Mouse (Mus musculus) limb, embryonic 13.5 days (tissue): Measurements from ENCODE around the gene Tssk1. TPM values are rescaled to one million over a fixed set of nuclear protein-coding genes. Genes with fewer than 3 reads are reported as not detected.

Source experiments
- ATAC-seq: fragments of 200-750 bp; cut with Nextera tagmentation; 2 replicates; pipeline ENCODE4 v1.8.0; 2017; ENCODE audit warnings: low read depth, moderate number of reproducible peaks, moderate TSS enrichment; ENCODE audit not compliant: low FRiP score
- H3K27ac ChIP-seq: fragments of 300-500 bp; sonication (generic); 2 replicates; pipeline ENCODE4 v1.5.1; 2015; ENCODE audit warnings: inconsistent platforms, mild to moderate bottlenecking, moderate library complexity
- H3K27me3 ChIP-seq: fragments of 300-500 bp; sonication (generic); 2 replicates; pipeline ENCODE4 v1.6.1; 2015; ENCODE audit warnings: mild to moderate bottlenecking, inconsistent platforms
- H3K36me3 ChIP-seq: fragments of 300-500 bp; sonication (generic); 2 replicates; pipeline ENCODE4 v1.6.1; 2015; ENCODE audit warnings: inconsistent platforms, mild to moderate bottlenecking, moderate library complexity
- H3K4me1 ChIP-seq: fragments of 300-500 bp; sonication (generic); 2 replicates; pipeline ENCODE4 v1.6.1; 2015; ENCODE audit warnings: inconsistent platforms
- H3K4me2 ChIP-seq: fragments of 300-500 bp; sonication (generic); replicated peaks from 2 replicates; pipeline ENCODE4 v1.6.1; 2015; ENCODE audit warnings: inconsistent platforms, mild to moderate bottlenecking, moderate library complexity
- H3K4me3 ChIP-seq: fragments of 300-500 bp; sonication (generic); 2 replicates; pipeline ENCODE4 v1.5.1; 2015; ENCODE audit warnings: moderate library complexity, mild to moderate bottlenecking, inconsistent platforms
- H3K9ac ChIP-seq: fragments of 300-500 bp; sonication (generic); 2 replicates; pipeline ENCODE4 v1.6.1; 2015; ENCODE audit warnings: mild to moderate bottlenecking, inconsistent platforms
- H3K9me3 ChIP-seq: fragments of 300-500 bp; sonication (generic); 2 replicates; pipeline ENCODE4 v1.6.1; 2016; ENCODE audit warnings: inconsistent platforms
- whole genome bisulfite sequencing: fragments of 180-500 bp; shearing (Covaris S2); methylation state at CpG from one replicate; pipeline ENCODE4 v1.1.7; 2015; 5-methylcytosine and 5-hydroxymethylcytosine counted together
- polyA plus RNA-seq: library from polyadenylated mRNA; unstranded; fragments of >200 nt; fragmentation: Nextera tagmentation; extraction: Ambion mirVana; gene quantifications from 2 replicates; pipeline ENCODE4 v1.2.1, GENCODE M21; 2015

The Tssk1 gene
- polyA plus RNA-seq: 0.04 TPM in 1 of 2 replicates, not detected in the other

DNA sequence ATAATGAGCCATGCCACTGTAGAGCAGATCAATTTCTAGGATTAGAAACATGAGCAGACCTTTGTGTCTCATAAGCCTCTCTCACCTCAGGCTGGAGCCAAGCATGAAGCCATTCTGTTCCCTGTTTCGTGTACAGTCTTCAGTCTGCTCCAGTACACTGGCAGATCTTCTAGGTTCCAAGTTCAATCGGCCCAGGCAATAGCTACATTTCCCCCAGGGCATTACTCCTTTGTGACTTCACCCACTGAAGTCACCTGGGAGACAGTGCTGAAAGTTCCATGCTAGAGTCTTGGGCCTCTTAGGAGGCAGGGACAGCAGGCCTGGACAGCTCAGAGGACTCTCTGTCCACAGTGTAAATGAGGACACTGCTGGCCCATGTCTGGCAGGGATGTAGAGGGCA, at the start of gene Tssk1:
Gene Tssk1 (plus strand): TSS at position 301 of the 400 bp plus-strand sequence.
- Histone ChIP-seq H3K4me3 (no peak within 1 kb of the TSS), H3K27ac (no peak within 1 kb of the TSS), H3K36me3 (peaks cover 12% of the 10 kb centered on the region), H3K9ac (no peak within 1 kb of the TSS), H3K27me3 (no peaks in the 10 kb centered on the region), H3K9me3 (no peaks in the 10 kb centered on the region), H3K4me1 (peaks cover 22% of the 10 kb centered on the region), H3K4me2 (no peak within 1 kb of the TSS)
- 93% methylated on average over 2 of the region's 2 CpGs for WGBS
- no peak for ATAC-seq

DNA sequence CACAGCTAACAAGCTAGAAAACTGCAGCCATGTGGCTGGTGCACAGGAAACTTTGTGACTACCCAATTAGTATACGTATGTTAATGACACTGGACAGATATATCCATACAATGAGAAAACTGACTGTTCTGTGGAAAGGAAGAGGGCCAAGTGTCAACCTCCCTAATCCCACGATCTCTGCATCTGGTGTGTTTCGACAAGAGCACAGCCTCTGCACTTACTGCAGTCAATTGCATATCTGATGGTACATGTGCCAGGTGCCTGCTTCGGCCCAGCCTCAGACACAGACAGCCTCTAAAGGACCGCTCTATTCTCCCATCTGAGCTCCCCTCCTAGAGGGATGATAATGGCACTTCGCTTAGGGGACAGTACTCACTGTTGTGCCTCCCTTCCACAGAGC, 45.6 kb upstream of the Tssk1 start:
- no peak overlapping the region for H3K4me3 ChIP-seq
- no peak for ATAC-seq
- 98% methylated on average over 6 of the region's 6 CpGs for WGBS
- H3K27me3 ChIP-seq: no peaks in the 10 kb centered on the region
- no peaks in the 10 kb centered on the region for H3K4me1 ChIP-seq
- no peak overlapping the region for H3K4me2 ChIP-seq
- H3K9me3 ChIP-seq: no peaks in the 10 kb centered on the region
- peaks cover 91% of the 10 kb centered on the region for H3K36me3 ChIP-seq
- no peak overlapping the region for H3K27ac ChIP-seq
- no peak overlapping the region for H3K9ac ChIP-seq

DNA sequence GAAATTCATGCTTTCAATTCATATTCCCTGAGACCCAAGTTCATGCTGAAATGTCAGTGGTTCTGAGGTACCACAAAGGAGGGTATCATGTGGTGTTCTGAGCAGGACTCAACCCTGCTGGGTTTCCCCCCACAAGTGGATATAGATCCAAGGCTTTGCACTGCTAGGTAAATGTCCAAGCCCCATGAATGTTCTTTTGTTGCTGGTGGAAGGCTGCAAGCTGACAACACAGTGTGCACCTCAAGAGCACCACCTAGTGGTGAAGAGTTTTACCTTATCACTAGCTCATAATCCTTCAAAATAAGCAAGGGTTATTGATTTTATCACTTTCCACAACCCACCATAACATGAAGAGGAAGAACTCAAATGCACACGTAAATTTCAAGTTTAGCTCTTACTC, 45.1 kb upstream of the Tssk1 start:
- no peak for ATAC-seq
- Histone ChIP-seq H3K27ac (no peak overlapping the region), H3K9me3 (no peaks in the 10 kb centered on the region), H3K27me3 (no peaks in the 10 kb centered on the region), H3K4me3 (no peak overlapping the region), H3K36me3 (peaks cover 90% of the 10 kb centered on the region), H3K4me1 (no peaks in the 10 kb centered on the region), H3K9ac (no peak overlapping the region), H3K4me2 (no peak overlapping the region)
- 22% methylated on average over 1 of the region's 1 CpGs for WGBS

DNA sequence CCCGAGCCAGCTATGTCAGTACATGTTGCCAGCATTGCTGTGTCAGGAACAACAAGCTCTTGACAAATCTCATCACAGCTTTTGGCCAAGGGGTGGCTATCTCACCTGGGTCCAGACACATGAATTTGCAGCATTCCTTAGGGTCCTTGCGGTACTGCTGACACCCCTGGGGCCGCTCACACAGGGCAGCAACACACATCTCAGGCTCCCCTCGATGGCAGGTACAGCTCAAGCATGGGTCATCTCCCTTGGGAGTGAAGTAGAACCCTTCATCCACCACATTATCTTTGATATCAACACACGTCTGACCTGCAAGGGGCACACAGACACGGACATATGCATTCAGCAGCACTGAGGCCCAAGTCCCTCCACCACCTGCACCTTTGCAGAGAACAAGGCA, 44.5 kb upstream of the Tssk1 start:
- no peak overlapping the region for H3K27ac ChIP-seq
- H3K9ac ChIP-seq: no peak overlapping the region
- H3K9me3 ChIP-seq: no peaks in the 10 kb centered on the region
- WGBS: 87% methylated on average over 6 of the region's 6 CpGs
- H3K4me1 ChIP-seq: no peaks in the 10 kb centered on the region
- no peaks in the 10 kb centered on the region for H3K27me3 ChIP-seq
- peaks cover 90% of the 10 kb centered on the region for H3K36me3 ChIP-seq
- no peak overlapping the region for H3K4me2 ChIP-seq
- H3K4me3 ChIP-seq: no peak overlapping the region
- ATAC-seq: no peak

DNA sequence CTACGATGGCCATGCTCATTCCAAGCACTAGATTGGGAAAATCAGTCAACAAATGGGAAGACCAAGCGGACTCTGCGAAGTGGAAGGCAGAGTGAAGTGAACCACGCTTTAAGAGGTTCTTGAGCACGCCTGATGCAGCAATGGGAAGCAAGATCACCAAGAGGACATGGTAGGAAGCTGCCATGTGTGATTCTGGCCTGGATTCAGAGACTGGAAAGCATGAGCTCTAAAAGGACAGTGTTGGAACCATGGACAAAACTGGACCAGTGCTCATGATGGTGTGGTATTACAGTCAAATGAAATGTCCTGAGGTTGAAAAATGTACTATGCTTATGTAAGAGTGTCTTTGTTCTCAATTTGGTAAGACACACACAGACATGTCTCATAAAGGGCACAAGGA, 42.7 kb upstream of the Tssk1 start:
- Histone ChIP-seq H3K27ac (no peak overlapping the region), H3K4me2 (no peak overlapping the region), H3K4me3 (no peak overlapping the region), H3K4me1 (no peaks in the 10 kb centered on the region), H3K36me3 (peaks cover 88% of the 10 kb centered on the region), H3K9ac (no peak overlapping the region), H3K27me3 (no peaks in the 10 kb centered on the region), H3K9me3 (no peaks in the 10 kb centered on the region)
- ATAC-seq: no peak
- 96% methylated on average over 5 of the region's 5 CpGs for WGBS

DNA sequence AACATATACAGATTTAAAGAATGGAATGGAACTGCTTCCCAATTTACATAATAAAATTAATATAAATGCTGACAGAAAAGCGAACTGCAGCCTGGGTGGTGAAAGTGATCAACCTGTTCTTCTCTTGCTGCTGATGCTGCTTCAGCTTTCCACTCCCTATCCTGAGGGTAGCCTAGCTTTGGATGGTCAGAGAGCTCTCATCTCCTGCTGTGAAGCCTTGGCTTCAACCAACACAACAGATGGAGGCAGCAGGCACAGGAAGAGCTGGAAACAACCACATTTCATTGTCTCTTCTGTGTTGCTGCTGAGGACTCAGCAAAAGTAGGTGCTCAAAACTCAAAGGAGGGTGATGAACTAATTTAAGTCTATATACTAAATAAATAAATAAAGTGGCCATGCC, 42.2 kb upstream of the Tssk1 start:
- H3K36me3 ChIP-seq: peaks cover 88% of the 10 kb centered on the region
- H3K4me2 ChIP-seq: no peak overlapping the region
- H3K9me3 ChIP-seq: no peaks in the 10 kb centered on the region
- H3K4me3 ChIP-seq: no peak overlapping the region
- ATAC-seq: no peak
- H3K4me1 ChIP-seq: no peaks in the 10 kb centered on the region
- H3K27ac ChIP-seq: no peak overlapping the region
- no peaks in the 10 kb centered on the region for H3K27me3 ChIP-seq
- no peak overlapping the region for H3K9ac ChIP-seq
- WGBS: 97% methylated on average over 1 of the region's 1 CpGs

DNA sequence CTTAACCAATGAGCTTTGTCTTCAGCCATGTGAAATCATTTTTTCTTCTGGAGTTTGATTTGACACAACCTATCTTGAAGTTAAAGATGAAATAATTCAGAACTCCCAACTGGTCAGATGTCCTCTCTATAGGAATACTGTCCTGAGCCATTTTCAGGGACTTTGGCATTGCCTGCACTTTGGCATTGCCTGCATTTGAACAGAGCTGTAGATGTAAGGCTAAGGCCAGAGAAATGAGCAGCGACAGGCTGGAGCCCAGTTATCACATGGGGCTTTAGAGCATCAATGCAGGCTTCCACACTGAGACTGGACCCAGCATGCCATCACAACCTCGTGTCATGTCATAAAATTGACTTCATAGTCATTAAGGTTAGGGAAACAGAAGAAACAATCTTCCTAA, 40.8 kb upstream of the Tssk1 start:
- ATAC-seq: no peak
- no peaks in the 10 kb centered on the region for H3K4me1 ChIP-seq
- 84% methylated on average over 2 of the region's 2 CpGs for WGBS
- peaks cover 89% of the 10 kb centered on the region for H3K36me3 ChIP-seq
- H3K9ac ChIP-seq: no peak overlapping the region
- no peak overlapping the region for H3K27ac ChIP-seq
- H3K27me3 ChIP-seq: no peaks in the 10 kb centered on the region
- no peak overlapping the region for H3K4me3 ChIP-seq
- H3K4me2 ChIP-seq: no peak overlapping the region
- H3K9me3 ChIP-seq: no peaks in the 10 kb centered on the region

DNA sequence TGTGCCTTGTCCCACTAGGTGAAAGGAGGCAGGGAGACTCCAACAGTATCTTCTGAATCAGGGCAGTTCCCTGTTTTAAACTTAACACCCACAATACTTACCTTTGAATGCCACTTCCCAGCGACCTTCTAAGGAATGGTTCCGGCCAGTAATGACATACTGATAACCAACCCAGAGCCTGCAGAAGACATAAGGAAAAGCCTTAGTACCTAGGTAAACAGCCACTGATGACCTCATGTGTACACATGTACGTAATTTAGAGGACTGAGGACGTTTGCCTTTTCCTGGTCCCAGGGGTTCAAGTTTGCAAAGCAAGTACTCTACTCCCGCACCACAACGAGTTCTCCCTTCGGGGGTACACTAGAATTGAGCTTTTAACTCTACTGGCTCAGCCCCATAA, 36.9 kb upstream of the Tssk1 start:
- no peak overlapping the region for H3K27ac ChIP-seq
- no peak for ATAC-seq
- H3K27me3 ChIP-seq: no peaks in the 10 kb centered on the region
- peaks cover 81% of the 10 kb centered on the region for H3K36me3 ChIP-seq
- no peaks in the 10 kb centered on the region for H3K9me3 ChIP-seq
- H3K9ac ChIP-seq: no peak overlapping the region
- 90% methylated on average over 7 of the region's 7 CpGs for WGBS
- no peak overlapping the region for H3K4me2 ChIP-seq
- no peaks in the 10 kb centered on the region for H3K4me1 ChIP-seq
- no peak overlapping the region for H3K4me3 ChIP-seq

DNA sequence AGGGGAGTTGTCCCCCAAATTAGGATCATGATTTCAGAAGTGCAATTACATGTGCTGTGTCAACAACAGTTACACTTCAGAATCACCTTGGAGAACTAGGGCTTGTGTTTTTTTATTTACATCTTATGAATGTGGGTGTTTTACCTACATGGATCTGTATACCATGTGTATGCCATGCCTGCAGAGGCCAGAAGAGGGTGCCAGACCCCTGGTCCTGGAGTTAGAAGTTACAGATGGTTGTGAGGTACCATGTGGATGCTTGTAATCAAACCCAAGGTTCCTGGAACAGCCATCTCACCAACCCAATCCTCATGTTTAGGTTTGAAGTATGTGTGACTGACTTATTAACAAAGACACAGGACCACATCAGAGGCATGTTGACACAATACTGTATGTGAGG, 35.4 kb upstream of the Tssk1 start:
- Histone ChIP-seq H3K4me2 (no peak overlapping the region), H3K4me3 (no peak overlapping the region), H3K4me1 (no peaks in the 10 kb centered on the region), H3K9me3 (no peaks in the 10 kb centered on the region), H3K27me3 (no peaks in the 10 kb centered on the region), H3K27ac (no peak overlapping the region), H3K36me3 (peaks cover 69% of the 10 kb centered on the region), H3K9ac (no peak overlapping the region)
- no peak for ATAC-seq

DNA sequence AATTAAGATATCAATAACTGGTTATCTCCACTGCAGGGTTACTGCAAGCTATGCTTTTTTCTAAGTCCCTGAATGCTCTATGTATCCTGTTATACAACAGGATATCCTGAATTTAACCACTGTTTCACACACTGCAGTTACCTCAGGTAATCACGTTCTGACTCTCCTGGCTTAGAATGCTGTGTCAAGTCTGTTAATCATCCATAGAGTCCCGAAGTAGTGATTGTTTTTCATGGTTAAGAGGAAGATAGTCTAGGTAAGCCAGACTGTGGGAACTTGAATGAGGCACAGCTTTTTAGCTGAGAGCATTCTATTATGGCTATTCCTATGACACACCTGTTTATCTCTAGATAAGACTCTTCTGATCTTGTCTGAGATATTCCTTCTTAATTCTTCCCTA, 28.7 kb upstream of the Tssk1 start:
- H3K36me3 ChIP-seq: peaks cover 58% of the 10 kb centered on the region
- no peak for ATAC-seq
- H3K4me3 ChIP-seq: no peak overlapping the region
- no peaks in the 10 kb centered on the region for H3K9me3 ChIP-seq
- no peaks in the 10 kb centered on the region for H3K27me3 ChIP-seq
- H3K9ac ChIP-seq: no peak overlapping the region
- H3K4me2 ChIP-seq: no peak overlapping the region
- no peaks in the 10 kb centered on the region for H3K4me1 ChIP-seq
- no peak overlapping the region for H3K27ac ChIP-seq
- WGBS: 86% methylated on average over 2 of the region's 2 CpGs

DNA sequence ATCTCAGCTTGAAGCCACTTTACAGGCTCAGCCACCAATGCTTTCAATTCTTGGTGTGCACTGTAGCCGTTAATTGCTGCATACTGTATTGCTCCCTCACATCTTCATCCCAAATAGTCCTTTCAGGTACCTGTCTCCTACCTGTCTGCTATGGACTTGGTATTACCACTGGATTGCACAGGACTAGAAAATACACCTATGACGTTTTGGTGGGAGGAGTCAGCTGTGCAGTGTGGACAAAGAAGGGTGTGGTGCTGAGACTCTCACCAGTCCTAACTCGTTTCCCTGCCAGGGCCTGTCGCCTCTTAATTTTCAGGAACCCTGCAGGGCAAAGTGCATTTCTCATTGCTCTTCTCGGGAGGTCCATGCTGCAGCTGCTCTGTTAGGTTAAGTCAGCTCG, 28.3 kb upstream of the Tssk1 start:
- Histone ChIP-seq H3K4me2 (no peak overlapping the region), H3K27ac (no peak overlapping the region), H3K27me3 (no peaks in the 10 kb centered on the region), H3K9me3 (no peaks in the 10 kb centered on the region), H3K4me1 (no peaks in the 10 kb centered on the region), H3K36me3 (peaks cover 58% of the 10 kb centered on the region), H3K4me3 (no peak overlapping the region), H3K9ac (no peak overlapping the region)
- no peak for ATAC-seq
- WGBS: 54% methylated on average over 6 of the region's 6 CpGs

DNA sequence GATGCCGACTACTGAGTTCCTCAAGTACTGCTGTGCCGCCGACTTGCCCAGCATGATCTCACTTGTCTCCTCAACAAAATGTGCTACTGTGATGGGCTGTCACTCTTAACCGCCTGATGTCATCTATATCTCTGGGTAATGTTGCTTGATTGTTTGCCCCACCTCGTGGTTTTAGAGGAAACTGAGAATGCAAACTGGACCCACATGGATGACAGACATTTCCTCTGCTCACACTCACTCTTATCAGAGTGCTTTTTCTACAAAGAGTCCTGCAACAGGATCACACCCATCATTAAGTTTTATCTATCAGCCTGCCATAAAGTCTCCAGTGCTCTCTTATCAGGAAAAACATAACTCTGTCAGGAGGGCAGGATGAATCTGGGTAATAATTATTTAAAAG, 22.8 kb upstream of the Tssk1 start:
- no peak overlapping the region for H3K9ac ChIP-seq
- H3K27ac ChIP-seq: no peak overlapping the region
- H3K36me3 ChIP-seq: peaks cover 59% of the 10 kb centered on the region
- H3K4me3 ChIP-seq: no peak overlapping the region
- WGBS: 87% methylated on average over 5 of the region's 5 CpGs
- no peaks in the 10 kb centered on the region for H3K9me3 ChIP-seq
- H3K27me3 ChIP-seq: no peaks in the 10 kb centered on the region
- ATAC-seq: no peak
- no peak overlapping the region for H3K4me2 ChIP-seq
- 0 out of 2 replicates have a peak, but pooled peaks cover 3% of the 10 kb centered on the region for H3K4me1 ChIP-seq

DNA sequence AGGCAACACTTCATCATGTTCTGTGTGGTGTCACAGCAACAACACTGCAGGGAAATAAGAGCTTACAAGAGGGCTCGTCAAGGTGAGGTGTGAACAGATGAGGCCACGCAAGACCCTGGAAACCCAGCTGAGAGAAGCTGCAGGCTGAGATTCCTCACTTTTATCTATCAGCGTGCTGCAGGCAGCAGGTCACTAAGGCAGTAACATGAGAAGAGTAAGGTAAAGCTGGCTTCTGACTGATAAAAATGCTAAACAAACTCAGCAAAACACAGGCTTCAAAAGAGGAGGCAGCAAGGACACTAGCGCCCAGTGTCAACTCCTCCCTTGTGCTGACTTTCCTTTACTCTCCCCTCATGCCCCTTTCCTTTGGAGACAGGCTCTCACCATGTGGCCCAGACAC, 21.0 kb upstream of the Tssk1 start:
- 0 out of 2 replicates have a peak, but pooled peaks cover 3% of the 10 kb centered on the region for H3K4me1 ChIP-seq
- H3K9me3 ChIP-seq: no peaks in the 10 kb centered on the region
- no peak overlapping the region for H3K4me2 ChIP-seq
- H3K9ac ChIP-seq: no peak overlapping the region
- peaks cover 58% of the 10 kb centered on the region for H3K36me3 ChIP-seq
- no peak overlapping the region for H3K27ac ChIP-seq
- 40% methylated on average over 4 of the region's 4 CpGs for WGBS
- H3K4me3 ChIP-seq: no peak overlapping the region
- ATAC-seq: no peak
- H3K27me3 ChIP-seq: no peaks in the 10 kb centered on the region
